24 mouse cellular contexts compared by ENCODE assay signal in genomic region chr5:133598105-133598504, GRCm38 (mm10).
"Had no signal": no experiment of that assay in that cellular context is flagged by ENCODE, and none has a peak within 500 bp of the region (broad histone marks: within the 10 kb centered on the region; RNA-seq: fewer than 3 reads in every experiment).

No protein-coding gene starts in this region.

- H3K27me3 ChIP-seq: heart, embryonic 15.5 days; hindbrain, embryonic 13.5 days; hindbrain, embryonic 15.5 days; kidney, embryonic 15.5 days; limb, embryonic 13.5 days; limb, embryonic 15.5 days had no signal

- ATAC-seq: hindbrain, postnatal 0 days; intestine, embryonic 16.5 days had no signal

- DNase-seq: gastrocnemius, postnatal 14 days; gastrocnemius, postnatal 36 days; heart, adult 18-20 months; heart, postnatal 14 days; heart, postnatal 36 days; kidney, adult 11 months; kidney, adult 2 months; kidney, adult 9 months; kidney, postnatal 14 days; kidney, postnatal 36 days; layer of hippocampus, adult 9-11 months; layer of hippocampus, postnatal 36 days; left cerebral cortex, postnatal 4 days had no signal

- H3K9me3 ChIP-seq: heart, embryonic 10.5 days; heart, embryonic 15.5 days; hindbrain, embryonic 13.5 days; hindbrain, embryonic 15.5 days; kidney, embryonic 15.5 days; limb, embryonic 15.5 days had no signal

- H3K4me2 ChIP-seq: heart, embryonic 13.5 days; heart, embryonic 15.5 days; hindbrain, embryonic 13.5 days; hindbrain, embryonic 15.5 days; kidney, embryonic 15.5 days; limb, embryonic 13.5 days; limb, embryonic 15.5 days had no signal

- H3K27ac ChIP-seq: heart, embryonic 10.5 days; heart, embryonic 13.5 days; heart, embryonic 15.5 days; hindbrain, embryonic 13.5 days; hindbrain, embryonic 15.5 days; hindbrain, postnatal 0 days; kidney, embryonic 15.5 days; kidney, postnatal 0 days; limb, embryonic 13.5 days; limb, embryonic 15.5 days had no signal

- H3K36me3 ChIP-seq: heart, embryonic 10.5 days; heart, embryonic 13.5 days; heart, embryonic 15.5 days; hindbrain, embryonic 13.5 days; hindbrain, embryonic 15.5 days; kidney, embryonic 15.5 days; limb, embryonic 13.5 days; limb, embryonic 15.5 days had no signal

- H3K9ac ChIP-seq: heart, embryonic 13.5 days; heart, embryonic 15.5 days; hindbrain, embryonic 13.5 days; hindbrain, embryonic 15.5 days; kidney, embryonic 15.5 days; limb, embryonic 13.5 days; limb, embryonic 15.5 days had no signal

- H3K4me1 ChIP-seq: heart, embryonic 10.5 days; heart, embryonic 13.5 days; heart, embryonic 15.5 days; hindbrain, embryonic 15.5 days; kidney, embryonic 15.5 days; limb, embryonic 13.5 days; limb, embryonic 15.5 days had no signal

- H3K4me3 ChIP-seq: heart, embryonic 10.5 days; heart, embryonic 13.5 days; heart, embryonic 15.5 days; hindbrain, embryonic 13.5 days; hindbrain, embryonic 15.5 days; kidney, embryonic 15.5 days; limb, embryonic 13.5 days; limb, embryonic 15.5 days had no signal
